14 mouse cellular contexts compared by ENCODE assay signal in the genomic region with DNA sequence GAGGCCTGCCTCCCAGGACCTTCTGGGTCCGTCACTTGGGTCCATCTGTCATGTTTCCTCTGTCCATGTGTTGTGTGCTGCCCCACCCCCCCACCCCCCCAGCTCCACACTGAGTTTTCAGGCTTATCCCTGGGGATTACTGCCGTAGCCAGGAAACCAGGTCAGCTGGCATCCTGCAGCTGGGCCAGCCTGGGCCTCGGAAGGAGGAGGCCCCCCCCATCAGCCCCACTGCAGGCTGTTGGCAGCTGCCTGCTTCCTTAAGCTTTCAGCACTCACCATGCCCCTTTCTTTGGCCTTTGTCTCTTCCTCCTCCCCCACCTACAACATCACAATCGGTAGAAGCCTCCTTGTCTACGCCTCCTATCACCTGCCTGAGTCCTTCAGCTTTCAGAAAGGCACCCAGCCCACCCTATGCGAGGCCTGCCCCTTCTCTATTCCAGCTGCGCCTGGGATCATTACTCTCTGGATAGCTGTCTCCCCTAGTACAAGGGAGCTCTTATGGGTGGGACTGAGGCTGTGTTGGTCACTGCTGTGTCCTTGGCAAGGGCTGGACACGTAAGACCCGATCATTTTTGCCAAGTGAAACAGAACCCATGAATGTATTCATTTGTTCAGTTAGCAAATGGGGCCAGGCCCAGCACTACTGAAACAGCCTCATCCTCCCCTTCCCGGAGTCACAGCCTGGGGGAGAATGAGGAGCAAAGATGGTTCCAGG. TPM values are rescaled to one million over a fixed set of nuclear protein-coding genes. Genes with fewer than 3 reads are reported as not detected.
DNase-seq lines count a peak whose midpoint lies in the region; ATAC-seq and TF ChIP-seq lines count a peak whose summit lies in the region.
"Had no signal": no experiment of that assay in that cellular context is flagged by ENCODE, and none has a peak within 500 bp of the region (broad histone marks: within the 10 kb centered on the region; RNA-seq: fewer than 3 reads in every experiment).

No protein-coding gene starts in this region.

- H3K27me3 ChIP-seq in embryonic facial prominence, embryonic 12.5 days = no peaks in the 10 kb centered on the region
- no peaks in the 10 kb centered on the region for H3K27me3 ChIP-seq in hindbrain, embryonic 12.5 days
- H3K27me3 ChIP-seq in myocyte (ENCODE audit: control insufficient read depth, insufficient read depth, insufficient read length) = no peaks in the 10 kb centered on the region
- H3K27me3 ChIP-seq: CH12.LX; liver, embryonic 12.5 days had no signal

- no peak overlapping the region for H3K9ac ChIP-seq in embryonic facial prominence, embryonic 12.5 days
- H3K9ac ChIP-seq in hindbrain, embryonic 12.5 days = 0 out of 2 replicates have a peak overlapping the region, but pooled peaks have one; percentile 27
- H3K9ac ChIP-seq: liver, embryonic 12.5 days had no signal

- ATAC-seq in embryonic facial prominence, embryonic 12.5 days (ENCODE audit: insufficient number of reproducible peaks, insufficient read depth, low FRiP score, low TSS enrichment) = no peak
- peak; percentile 50 for ATAC-seq in hindbrain, embryonic 12.5 days (ENCODE audit: low FRiP score)
- ATAC-seq: intestine, postnatal 0 days; liver, embryonic 12.5 days had no signal

- no peak overlapping the region for H3ac ChIP-seq in myocyte (ENCODE audit: control insufficient read depth, insufficient read length)

- H3K9me3 ChIP-seq in embryonic facial prominence, embryonic 12.5 days = no peaks in the 10 kb centered on the region
- no peaks in the 10 kb centered on the region for H3K9me3 ChIP-seq in hindbrain, embryonic 12.5 days (replicated peaks)
- H3K9me3 ChIP-seq: liver, embryonic 12.5 days had no signal

- no peaks in the 10 kb centered on the region for H3K4me1 ChIP-seq in embryonic facial prominence, embryonic 12.5 days
- H3K4me1 ChIP-seq in hindbrain, embryonic 12.5 days = peaks cover 16% of the 10 kb centered on the region

- no peak overlapping the region for H3K4me2 ChIP-seq in embryonic facial prominence, embryonic 12.5 days (replicated peaks)
- H3K4me2 ChIP-seq in hindbrain, embryonic 12.5 days (replicated peaks) = no peak overlapping the region
- H3K4me2 ChIP-seq in myocyte (ENCODE audit: low read depth) = no peak overlapping the region
- H3K4me2 ChIP-seq: liver, embryonic 12.5 days had no signal

- H3K36me3 ChIP-seq in embryonic facial prominence, embryonic 12.5 days = peaks cover 98% of the 10 kb centered on the region
- H3K36me3 ChIP-seq in hindbrain, embryonic 12.5 days = peaks cover 96% of the 10 kb centered on the region
- H3K36me3 ChIP-seq in myocyte (ENCODE audit: control insufficient read depth, insufficient read depth) = no peaks in the 10 kb centered on the region

- DNase-seq in layer of hippocampus, postnatal 10 days (ENCODE audit: low spot score in 2 of 2) = peak; percentile 47 to 61
- no peak for DNase-seq in layer of hippocampus, adult 11-12 months (ENCODE audit: low spot score)
- DNase-seq in yolk sac, embryonic 10.5 days (ENCODE audit: low spot score) = no peak
- DNase-seq in lung, postnatal 10 days = no peak
- DNase-seq: adrenal gland, postnatal 10 days; cerebellum, adult 11-12 months; gastrocnemius, postnatal 36 days had no signal

- 83% methylated on average over 9 of the region's 10 CpGs for WGBS in embryonic facial prominence, embryonic 12.5 days
- WGBS in hindbrain, embryonic 12.5 days = 70% methylated on average over 10 of the region's 10 CpGs

- H3K79me2 ChIP-seq in myocyte (ENCODE audit: control insufficient read depth, insufficient read depth) = no peaks in the 10 kb centered on the region

- TF ChIP-seq POLR2A in myocyte (IDR thresholded peaks at IDR 0.05; ENCODE audit: insufficient read length, low read depth) = no peak

- H3K27ac ChIP-seq in embryonic facial prominence, embryonic 12.5 days = 0 out of 2 replicates have a peak overlapping the region, but pooled peaks have one; percentile 30
- H3K27ac ChIP-seq in hindbrain, embryonic 12.5 days = peak overlapping the region; percentile 74
- H3K27ac ChIP-seq: liver, embryonic 12.5 days had no signal

- no peak overlapping the region for H3K4me3 ChIP-seq in embryonic facial prominence, embryonic 12.5 days
- no peak overlapping the region for H3K4me3 ChIP-seq in hindbrain, embryonic 12.5 days
- no peak overlapping the region for H3K4me3 ChIP-seq in myocyte
- H3K4me3 ChIP-seq: liver, embryonic 12.5 days had no signal

TF ChIP-seq in myocyte, 11 proteins besides CTCF, POLR2A, EP300 and RAD21:
- no peak for TF ChIP-seq CEBPB (IDR thresholded peaks at IDR 0.05; ENCODE audit: insufficient read depth, poor library complexity, severe bottlenecking)
- TF ChIP-seq MYOG (IDR thresholded peaks at IDR 0.05; ENCODE audit: control insufficient read depth in 1 of 3, insufficient read depth in 1 of 3, insufficient read length in 2 of 3, low read depth in 2 of 3) = peak in 2 of 3 experiments; percentile 26 to 55
TF ChIP-seq in myocyte: peak in this region for 1.

RNA-seq across cellular contexts. Expression of a gene that starts 7.0 kb away (rescaled TPM):
- total RNA-seq in layer of hippocampus, postnatal 10 days (2021) = 10 to 100 TPM; 33.8 to 33.9 TPM
- 19.9 and 23.2 TPM in 2 replicates for polyA plus RNA-seq in embryonic facial prominence, embryonic 12.5 days (2016; fragmentation: Nextera tagmentation; extraction: Ambion mirVana)
- polyA plus RNA-seq in hindbrain, embryonic 12.5 days (2016; fragmentation: Nextera tagmentation; extraction: Ambion mirVana) = 21.3 and 24.6 TPM in 2 replicates
- polyA plus RNA-seq in myocyte (2012; fragmentation: generic; extraction: Trizol) = 11.5 TPM

RNA-seq across cellular contexts. Expression of a gene that starts 15.0 kb away (rescaled TPM):
- 1 to 10 TPM; 1.7 to 1.8 TPM for total RNA-seq in layer of hippocampus, postnatal 10 days (2021)
- polyA plus RNA-seq in embryonic facial prominence, embryonic 12.5 days (2016; fragmentation: Nextera tagmentation; extraction: Ambion mirVana) = 10.6 and 10.7 TPM in 2 replicates
- 3.2 and 4.1 TPM in 2 replicates for polyA plus RNA-seq in hindbrain, embryonic 12.5 days (2016; fragmentation: Nextera tagmentation; extraction: Ambion mirVana)
- polyA plus RNA-seq in myocyte (2012; fragmentation: generic; extraction: Trizol) = 3.5 TPM
- total RNA-seq: megakaryocyte progenitor cell, adult 5-6 weeks had no signal

RNA-seq across cellular contexts. Expression of a gene that starts 15.7 kb away (rescaled TPM):
- under 1 TPM in 1 of 2 experiments, not detected in 1; 0.27 TPM for total RNA-seq in layer of hippocampus, postnatal 10 days (2021)
- polyA plus RNA-seq in embryonic facial prominence, embryonic 12.5 days (2016; fragmentation: Nextera tagmentation; extraction: Ambion mirVana) = 0.52 TPM in 1 of 2 replicates, not detected in the other
- 0.23 and 0.34 TPM in 2 replicates for polyA plus RNA-seq in hindbrain, embryonic 12.5 days (2016; fragmentation: Nextera tagmentation; extraction: Ambion mirVana)
- 1,561 TPM for polyA plus RNA-seq in myocyte (2012; fragmentation: generic; extraction: Trizol)

RNA-seq across cellular contexts. Expression of a gene that starts 29.3 kb away (rescaled TPM):
- total RNA-seq in layer of hippocampus, postnatal 10 days (2021) = 1 to 10 TPM; 3.4 to 4.5 TPM
- 7.3 and 8.1 TPM in 2 replicates for polyA plus RNA-seq in embryonic facial prominence, embryonic 12.5 days (2016; fragmentation: Nextera tagmentation; extraction: Ambion mirVana)
- 4.7 and 5.5 TPM in 2 replicates for polyA plus RNA-seq in hindbrain, embryonic 12.5 days (2016; fragmentation: Nextera tagmentation; extraction: Ambion mirVana)
- polyA plus RNA-seq in myocyte (2012; fragmentation: generic; extraction: Trizol) = 36.0 TPM

RNA-seq across cellular contexts. Expression of a gene that starts 29.6 kb away (rescaled TPM):
- total RNA-seq in layer of hippocampus, postnatal 10 days (2021) = 10 to 100 TPM; 17.6 to 18.1 TPM
- polyA plus RNA-seq in embryonic facial prominence, embryonic 12.5 days (2016; fragmentation: Nextera tagmentation; extraction: Ambion mirVana) = 27.1 and 28.0 TPM in 2 replicates
- 17.3 and 20.4 TPM in 2 replicates for polyA plus RNA-seq in hindbrain, embryonic 12.5 days (2016; fragmentation: Nextera tagmentation; extraction: Ambion mirVana)
- 13.7 TPM for polyA plus RNA-seq in myocyte (2012; fragmentation: generic; extraction: Trizol)

Comparison
In these comparisons a context has a peak if more than half of its experiments do, and no peak if none do; other contexts are left out.
1. DNase-seq: peak in layer of hippocampus, postnatal 10 days (2 of 2); none in layer of hippocampus, adult 11-12 months (single experiment), yolk sac, embryonic 10.5 days (single experiment) and lung, postnatal 10 days (single experiment).
2. RNA of a gene that starts 15.7 kb away (polyA plus RNA-seq): 1,561 TPM in myocyte (single experiment); 0.52 TPM in embryonic facial prominence, embryonic 12.5 days and 0.23 to 0.34 TPM in hindbrain, embryonic 12.5 days; every median in the first group is over 1,000 times any median in the second.